Mouse (Mus musculus) cerebellum, adult 9-11 months (tissue): Measurements from ENCODE around the gene Plod1.

ENCODE experiments used
- DNase-seq: peaks from one replicate; pipeline ENCODE4 v3.0.0; 2022

Gene Plod1

DNA sequence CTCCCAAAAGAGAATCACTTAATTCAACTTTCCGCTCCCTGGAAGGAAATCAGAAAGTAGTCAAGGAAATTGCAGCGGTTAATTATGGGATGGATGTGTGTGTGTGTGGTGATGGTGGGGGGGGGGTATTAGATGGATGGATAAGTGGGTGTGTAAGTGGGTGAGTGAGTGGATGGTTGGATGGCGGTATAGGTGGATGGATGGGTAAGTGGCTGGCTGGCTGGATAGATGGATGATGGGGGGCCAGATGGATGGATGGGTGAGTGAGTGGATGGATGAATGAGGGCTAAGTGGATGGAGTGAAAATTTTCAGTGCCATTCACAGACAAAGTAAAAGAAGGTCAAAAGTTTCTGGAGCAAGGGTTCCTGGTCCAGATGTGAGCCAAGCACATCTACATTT is 454 bp upstream of the Plod1 start:
- no peak for DNase-seq

DNA sequence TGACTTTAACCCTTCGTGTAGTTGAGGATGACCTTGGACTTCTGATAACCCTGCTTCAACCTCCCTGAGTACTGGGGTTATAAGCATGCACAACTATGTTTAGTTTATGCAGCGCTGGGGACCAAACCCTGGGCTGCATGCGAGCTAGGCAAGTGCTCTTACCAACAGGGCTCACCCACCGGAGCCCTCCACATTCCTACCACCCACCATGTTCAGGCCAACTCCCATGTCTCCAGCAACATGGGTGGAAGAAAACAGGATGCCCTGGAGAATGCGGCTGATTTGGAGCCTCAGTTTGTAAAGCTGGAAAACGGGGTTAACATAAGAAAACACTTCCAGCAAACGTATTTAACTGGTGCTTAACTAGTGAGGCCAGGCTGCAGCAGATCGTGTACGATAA is 663 bp downstream of the Plod1 start:
- no peak for DNase-seq

DNA sequence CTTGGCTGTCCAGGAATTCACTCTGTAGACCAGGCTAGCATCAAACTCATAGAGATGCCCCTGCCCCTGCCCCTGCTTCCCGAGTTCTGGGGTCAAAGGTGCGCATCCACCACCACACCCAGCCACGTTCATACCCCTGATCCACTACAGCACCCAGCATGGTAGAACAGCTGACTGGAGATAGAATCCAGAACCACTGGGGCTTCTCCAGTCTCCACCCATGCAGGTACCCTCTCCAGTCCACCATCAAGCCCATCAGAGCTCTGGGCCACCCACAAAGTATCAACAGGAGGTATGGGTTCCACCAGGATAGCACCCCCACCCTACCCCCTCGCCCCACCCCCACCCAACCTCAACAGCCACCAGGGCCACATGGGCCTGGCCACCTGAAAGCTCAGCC is 2.0 kb downstream of the Plod1 start:
- DNase-seq = no peak

DNA sequence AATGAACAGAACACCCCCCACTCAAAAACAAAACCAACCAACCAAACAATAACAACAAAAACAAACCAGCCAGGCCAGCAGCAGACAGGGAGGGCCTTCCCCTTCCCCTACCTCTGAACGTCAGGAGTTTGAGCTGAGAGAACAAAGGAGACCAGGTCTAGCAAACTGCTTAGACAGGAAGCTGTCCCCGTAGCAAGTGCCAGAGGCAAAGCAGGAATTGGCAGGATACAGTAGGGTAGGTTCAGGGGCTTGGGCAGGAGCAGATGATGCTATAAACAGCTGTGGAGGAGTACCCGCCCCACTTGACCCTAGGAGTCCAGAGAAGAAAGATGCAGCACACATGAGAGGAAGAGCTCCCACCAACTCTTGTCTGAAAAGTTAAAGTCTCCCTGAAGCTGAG is 2.4 kb downstream of the Plod1 start:
- DNase-seq = no peak

DNA sequence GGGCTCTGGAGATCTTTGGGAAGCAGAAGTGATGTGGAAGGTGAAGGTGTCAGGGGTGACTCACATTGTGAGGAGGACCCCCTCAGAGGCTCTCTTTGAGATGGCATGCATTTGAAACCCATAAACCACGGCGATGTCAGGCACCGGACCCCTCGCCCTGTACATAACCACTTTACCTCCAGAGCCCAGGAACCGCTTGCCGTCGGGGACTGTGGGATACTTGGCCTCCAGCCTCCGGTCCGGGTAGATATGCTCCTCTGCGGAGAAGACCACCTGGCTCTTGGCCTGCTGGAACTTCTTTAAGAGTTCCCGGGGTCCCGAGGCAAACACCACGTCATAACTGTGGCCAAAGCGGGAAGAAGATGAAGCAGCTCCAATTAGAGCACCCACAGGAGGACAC is 5.6 kb downstream of the Plod1 start:
- no peak for DNase-seq

DNA sequence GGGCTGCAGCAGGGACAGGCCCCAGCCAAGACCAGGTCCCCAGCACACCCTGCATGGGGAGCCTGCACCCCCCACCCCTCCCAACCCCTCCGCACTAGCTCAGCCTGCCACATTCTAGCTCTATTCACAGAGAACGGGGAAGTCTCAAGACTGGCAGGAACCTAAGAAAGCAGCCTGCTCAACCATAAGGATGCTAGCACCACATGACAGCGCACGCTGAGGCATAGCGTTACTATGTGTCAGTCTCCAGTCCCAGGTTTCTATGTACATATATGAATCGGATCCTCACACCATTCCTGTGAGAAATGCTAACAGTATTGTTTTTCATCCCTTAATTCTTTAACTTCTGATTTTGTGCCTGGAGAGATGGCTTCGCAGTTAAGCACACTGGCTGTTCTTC is 8.0 kb downstream of the Plod1 start:
- no peak for DNase-seq

DNA sequence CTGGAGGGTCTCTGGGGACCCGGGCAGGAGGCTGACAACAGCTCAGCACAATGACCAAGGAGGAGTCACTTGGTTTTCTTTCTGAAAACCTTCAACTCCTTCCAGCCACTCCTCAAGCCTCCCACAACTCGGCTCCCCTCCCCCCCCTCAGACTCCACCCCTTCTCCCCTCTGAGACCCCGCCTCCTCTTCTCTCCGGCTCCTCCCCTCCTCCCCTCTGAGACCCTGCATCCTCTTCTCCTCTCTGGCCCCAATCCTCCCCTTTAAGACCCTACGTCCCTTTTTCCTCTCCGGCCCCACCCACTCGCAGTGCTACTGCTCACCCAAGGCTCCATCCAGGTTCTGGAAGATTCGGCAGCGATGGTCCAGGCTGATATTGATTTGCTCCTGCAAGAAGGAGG is 8.4 kb downstream of the Plod1 start:
- DNase-seq = no peak

DNA sequence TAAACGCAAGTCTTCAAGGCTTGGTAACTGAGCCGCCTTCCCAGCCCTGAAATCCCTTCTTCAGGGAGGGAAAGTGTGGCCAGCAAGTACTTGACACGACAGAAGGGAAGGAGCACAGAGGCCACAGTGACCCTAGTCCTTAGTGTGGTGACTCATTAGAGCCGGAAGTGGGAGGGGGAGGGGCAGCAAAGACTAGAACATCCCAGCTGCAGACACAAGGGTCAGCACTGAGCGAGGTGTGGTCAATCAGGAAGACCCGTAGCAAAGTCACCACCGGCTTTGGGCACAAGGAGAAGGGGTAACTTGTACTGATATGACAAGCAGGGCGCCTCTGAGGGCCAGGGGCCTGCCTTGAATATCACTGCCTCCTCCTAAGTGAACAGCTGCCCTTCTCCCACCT is 8.9 kb downstream of the Plod1 start:
- DNase-seq = no peak

DNA sequence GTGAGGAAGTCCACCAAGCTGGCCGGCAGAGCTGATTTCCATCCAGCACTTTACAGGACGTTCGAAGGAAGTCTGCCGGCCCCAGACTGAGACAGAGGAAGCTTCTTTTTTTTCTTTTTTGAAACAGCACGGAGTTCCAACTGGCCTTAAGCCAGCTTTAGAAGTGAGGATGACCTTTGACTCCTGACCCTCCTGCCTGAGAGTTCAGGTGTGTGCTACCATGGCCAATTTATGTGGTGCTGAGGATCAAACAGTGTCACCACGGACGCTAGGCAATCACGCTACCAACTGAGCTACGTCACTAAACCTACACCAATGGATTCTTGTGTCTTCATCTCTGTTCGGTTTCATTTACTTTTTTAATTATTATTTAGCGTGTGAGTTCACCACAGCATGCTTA is 14.2 kb downstream of the Plod1 start:
- DNase-seq = no peak

DNA sequence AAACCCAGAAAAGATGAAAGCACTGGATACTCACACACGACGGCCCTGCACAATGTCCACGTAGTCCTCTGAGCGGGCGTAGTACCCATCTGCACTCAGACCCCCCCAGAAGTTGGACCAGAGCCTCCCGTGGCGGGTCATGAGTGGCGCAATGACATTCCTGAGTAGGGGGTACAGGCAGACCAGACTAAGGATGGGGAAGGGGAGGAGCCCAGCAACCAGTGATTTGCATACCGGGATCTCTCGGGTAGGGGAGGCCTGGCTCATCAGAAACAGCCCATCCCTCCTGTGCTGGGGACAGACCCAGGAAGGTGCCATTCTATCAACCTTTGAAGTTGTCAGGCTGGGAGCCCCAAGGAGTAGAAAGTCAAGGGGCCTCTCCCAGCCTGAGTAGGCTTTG is 15.6 kb downstream of the Plod1 start:
- no peak for DNase-seq

DNA sequence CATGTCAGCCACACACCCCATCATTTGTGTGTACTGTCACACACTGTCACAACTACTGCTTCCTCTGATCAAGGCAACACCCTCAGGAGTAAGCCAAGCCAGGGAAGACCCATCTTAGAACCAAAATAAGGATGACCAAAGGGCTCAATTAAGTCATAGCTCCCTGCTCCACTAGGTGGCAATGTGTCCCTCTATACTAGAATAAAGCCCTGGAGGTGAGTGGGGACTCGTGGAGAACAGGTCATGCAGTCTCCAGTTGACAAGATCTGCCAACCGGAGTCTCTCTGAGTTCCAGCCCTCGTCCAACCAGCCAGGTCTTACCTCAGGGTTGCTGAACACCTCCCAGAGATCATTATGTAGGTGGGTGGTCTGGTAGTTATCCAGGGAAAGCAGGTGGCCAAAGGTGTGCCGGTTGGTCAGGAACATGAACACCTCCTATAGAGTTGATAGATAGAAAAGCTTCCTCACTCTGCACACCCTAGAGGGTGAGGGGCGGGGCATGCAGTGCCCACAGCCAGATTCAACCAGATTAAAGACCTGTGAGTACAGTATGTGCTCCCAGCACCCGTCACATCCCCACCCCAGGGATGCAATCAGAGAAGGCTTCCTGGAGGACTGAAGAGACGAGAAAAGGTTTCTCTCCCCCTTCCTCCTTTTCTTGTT is 18.0 kb downstream of the Plod1 start:
- DNase-seq = no peak

DNA sequence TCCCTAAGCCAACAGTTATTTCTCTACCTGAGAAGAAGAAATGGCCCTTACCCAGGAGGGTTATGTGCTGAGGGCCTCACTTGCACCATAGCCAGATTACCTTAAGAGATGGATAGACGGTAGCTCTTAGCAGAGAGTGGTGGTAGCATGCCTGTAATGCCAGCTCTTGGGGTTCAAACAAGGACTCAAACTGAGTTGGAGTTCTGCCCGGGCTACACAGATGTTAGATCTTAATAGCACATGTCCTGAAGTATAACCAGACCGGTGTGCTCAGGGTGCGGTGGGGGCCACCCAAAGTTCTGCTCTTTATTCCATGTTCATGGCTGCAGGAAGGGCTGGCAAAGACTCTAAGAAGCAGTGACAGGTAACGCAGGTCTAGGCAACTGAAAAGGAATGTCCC is 27.1 kb downstream of the Plod1 start:
- no peak for DNase-seq

DNA sequence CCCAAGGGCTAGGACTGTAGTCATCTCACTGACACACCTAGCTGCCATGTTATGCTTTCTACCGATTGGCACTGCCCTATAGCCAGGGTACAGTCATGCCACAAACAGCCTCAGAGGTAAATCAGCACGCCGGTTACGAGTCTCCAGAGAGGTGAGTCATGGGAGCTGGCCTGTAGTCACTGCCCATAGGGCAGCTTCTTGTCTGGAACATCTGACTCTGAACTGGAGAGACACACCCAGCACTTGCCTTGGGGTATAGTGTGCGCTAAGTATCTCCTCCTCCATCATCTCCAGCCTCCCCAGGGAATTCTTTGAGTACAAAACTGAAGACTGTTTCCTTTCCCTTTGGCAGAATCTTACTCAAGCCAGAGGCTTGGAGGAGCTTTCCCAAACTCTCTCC is 30.3 kb downstream of the Plod1 start:
- peak; percentile 38 for DNase-seq

DNA sequence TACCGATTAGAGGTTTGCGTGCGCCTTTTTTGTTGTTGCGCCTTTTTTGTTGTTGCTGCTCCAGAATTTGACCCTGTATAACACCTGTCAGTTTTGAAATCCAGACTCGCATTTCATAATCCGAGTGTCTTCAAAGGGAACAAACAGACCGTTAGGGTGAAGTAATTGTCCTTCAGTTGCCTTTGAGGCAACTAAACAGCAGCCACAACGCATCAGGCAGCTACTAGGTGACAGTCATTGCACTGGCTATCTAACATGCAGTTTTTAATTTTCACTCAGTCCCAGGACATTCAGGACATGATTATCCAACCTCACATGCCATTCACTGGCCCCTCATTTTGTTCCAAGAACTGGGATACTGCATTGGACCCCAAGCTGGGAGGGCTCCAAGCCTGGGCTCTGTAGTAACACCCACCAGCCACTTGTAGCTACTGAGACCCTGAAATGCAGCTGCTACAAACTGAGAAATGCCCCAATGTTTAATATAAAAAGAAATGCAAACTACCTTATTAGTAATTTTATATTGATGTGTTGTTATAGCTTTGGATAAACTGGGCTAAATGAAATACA is 31.4 kb downstream of the Plod1 start:
- DNase-seq = peak; percentile 64

DNA sequence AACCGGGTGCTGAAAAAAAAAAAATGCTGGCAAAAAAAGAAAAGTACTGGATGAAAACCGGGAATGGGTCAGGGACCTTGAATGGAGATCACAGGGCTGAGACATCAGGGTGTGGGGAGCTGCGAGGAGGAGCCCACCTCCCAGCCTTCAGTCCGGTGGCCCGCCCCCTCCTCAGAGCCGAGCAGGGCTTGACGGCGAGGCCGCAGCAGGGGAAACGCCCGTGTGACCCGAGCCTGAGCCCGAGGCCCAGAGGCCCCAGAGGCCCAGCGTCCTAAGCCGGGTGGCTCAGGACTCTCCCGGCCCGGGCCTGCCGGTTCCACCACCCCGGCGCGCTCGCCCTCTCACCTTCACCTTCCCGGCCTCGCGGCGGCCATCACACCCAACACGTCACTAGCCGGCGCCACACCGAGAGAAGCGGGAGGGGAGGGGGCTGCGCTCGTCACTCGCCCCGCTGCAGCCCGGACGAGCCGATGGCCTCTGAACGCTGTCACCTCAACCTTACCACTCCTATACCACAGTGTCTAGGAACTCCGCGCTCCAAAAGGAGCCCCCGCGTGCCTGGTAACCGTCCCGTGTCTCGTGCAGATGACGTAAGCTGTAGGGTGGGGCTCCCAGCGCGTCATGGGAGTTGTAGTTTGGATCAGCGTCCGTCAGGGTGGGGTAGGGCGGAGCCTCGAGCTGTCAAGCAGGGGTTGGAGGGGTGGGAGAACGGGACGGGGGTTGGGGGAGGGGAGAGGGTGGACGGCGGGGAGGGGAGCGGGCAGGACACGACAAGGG is 32.1 kb downstream of the Plod1 start, which contains the start of gene Mfn2:
Mfn2 (minus strand) TSS at position 392 of the 777 bp plus-strand sequence.
- DNase-seq = peak; percentile 94

DNA sequence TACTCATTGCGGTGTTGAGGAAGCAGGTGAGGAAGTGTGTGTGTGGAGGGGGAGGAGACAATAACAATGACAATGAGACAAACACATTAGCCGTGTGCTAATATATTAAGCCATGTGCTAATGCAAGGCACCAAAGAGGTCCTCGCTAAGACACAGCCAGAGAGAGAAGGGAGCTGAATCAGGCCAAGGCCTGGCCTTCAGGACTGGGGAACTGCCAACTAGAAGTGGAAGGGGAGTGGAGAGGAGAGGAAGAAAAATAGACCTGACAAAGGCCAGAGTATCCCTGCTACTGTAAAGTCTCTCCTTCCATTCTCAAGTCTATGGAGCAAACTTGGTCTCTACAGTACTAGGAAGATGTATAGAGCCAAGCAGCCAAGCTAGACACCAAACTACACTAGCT is 33.0 kb downstream of the Plod1 start:
- DNase-seq = peak; percentile 47

DNA sequence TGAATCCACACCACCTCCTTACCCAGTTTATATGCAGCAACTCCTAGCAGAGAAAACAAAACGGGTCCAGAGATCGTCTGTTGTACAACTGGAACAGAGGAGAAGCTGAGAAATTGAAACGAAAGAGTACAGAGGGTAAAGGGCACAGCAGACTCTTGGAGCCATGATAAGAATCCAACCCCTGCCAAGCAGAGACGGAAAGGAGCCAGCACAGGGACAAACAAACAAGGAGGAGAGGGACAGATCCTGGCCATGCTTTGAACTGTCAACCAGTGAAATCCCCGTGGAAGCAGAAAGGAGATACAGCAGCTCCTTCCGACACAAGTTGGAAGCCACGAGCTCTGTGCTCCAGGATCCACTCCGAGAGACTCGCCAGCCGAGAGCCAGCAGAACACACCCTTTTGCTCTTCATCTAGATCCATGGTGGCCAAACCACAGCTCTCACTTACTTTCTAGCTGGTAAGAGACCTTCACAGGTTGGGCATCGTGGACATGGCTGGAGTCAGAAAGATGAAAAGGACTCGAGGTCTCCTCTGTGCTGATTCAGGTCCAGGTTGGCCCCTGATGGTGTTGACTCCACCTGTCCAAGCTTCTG is 33.6 kb downstream of the Plod1 start:
- DNase-seq = peak; percentile 36

DNA sequence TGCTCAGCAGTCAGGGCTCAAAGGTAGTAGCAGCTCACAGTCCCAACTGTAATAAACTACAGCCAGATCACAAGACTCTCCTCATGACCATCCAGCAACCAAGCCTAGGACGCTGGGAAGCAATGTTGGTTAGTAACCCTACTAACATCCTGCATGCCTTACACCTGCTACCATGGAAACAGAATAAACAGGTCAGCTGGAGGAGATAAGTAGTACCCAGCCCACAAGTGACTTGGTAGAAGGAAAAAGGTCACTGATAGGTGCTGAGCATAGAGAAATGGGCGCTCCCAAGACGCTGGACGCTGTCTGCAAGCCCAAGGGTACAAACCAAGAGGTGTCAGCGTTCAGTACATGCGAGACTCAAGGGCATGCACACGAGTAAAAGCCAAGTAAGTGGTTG is 36.1 kb downstream of the Plod1 start:
- no peak for DNase-seq

DNA sequence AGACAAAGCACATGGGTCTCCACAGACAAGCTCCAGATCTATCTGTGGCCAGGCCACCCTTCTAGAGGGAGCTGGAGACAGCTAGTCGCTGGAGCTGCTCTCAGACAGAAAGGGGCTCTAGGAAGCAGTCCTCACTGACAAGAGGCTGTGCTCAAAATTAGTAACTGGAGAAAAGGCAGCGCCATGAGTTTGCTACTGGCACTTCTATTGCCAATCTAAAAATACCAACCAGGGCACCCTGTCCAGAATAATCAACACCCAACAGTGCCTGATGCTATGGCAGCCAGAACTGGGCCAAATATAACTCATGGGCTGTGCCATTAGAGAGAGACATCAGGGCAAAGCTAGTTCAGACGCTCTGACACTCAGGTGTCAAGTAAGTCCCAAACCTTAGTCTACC is 39.2 kb downstream of the Plod1 start:
- peak; percentile 50 for DNase-seq

DNA sequence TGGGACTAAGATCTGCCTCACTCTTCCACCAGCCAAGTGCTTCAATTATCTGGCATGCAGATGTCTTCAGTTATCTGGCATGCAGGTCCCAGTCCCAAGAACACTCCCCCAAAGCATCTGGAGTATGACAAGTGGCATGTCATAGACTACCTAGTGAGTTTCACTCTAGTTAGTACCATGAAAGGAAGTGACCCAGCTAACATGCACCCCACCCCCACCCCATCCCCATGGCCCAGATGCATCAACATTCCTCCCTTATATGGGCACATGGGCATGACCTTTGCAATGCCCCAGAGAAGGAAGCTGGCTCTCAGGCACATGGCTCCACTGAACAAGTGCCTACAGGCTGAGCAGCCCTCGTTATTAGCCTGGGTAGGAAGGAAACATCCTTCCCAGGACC is 40.2 kb downstream of the Plod1 start:
- no peak for DNase-seq

DNA sequence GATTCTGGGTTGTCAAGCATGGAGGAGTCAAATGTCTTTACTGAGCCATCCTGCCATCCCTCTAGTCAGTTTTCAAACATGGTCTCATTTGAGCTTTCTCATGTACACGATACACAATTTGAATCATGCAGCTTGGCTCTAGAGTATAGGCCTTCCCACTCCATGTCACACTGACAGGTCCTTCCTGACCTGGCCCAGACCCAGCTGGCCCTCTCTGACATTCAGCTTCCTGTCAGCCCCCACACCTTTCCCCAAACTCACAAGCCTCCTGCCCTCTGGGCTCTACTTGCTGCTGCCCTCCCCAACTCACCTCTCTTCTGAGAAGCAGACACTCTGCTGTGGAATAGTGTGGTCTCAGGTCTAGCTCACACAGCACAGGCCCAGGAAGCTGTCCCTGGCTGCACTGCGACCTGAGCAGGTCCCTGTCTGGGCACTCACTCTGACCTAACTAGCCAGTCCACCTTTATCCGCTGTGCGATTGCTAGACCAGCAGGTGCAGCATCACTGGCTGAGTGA is 40.7 kb downstream of the Plod1 start:
- DNase-seq = no peak

DNA sequence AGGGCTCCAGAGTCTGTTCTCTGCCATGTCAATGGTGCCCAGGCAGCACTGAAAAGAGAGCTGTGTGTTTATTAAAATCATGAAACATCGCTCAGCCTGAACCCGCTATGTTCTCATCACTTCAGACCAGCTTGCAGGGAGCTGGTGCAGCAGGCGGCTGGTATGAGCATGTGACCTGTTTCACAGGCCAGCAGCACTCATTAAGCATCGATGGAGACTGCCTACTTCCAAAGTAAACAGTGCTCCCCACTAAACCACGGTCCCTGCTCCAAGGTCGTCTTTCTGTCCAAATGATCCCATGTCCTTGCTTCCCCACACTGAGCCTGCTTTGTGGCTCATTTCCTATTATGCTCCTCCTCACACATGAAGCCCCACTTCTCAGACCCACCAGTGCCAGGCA is 46.2 kb downstream of the Plod1 start:
- no peak for DNase-seq

DNA sequence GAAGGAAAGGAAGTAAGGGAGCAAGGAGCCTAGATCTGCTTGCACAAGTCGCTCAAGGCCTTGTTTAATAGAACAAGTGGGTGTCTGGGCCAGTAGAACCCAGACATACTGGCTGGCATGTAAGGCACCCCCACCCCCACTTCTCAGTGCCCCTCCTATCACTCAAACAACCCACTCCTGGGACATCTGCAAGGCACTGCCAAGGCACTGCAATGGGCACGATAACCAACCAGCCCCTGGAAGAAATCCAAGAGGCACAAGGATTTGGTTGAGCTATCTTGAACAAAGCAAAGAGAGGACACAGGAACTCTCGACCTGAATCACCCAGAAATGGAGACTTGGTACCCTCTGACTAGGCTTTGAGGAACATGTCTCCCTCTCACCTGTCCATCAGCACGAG is 48.3 kb downstream of the Plod1 start:
- DNase-seq = no peak

DNA sequence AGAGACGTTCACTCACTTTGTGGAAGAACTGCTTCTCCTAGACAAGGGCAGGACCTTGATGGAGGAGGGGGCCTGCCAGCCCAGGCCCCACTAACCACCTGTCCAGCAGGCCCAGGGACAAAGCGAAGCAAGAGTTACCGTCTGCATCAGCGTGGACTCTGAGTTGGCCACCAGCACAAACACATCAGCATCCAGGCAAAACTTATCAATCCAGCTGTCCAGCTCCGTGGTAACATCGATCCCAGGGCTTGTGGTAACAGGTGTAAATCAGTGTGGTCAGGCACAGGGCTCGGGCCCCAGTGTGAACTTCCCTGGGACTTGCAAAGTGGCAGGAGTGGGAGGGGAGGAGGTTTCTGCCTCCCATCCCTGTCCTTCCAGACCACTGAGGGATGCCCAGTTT is 49.3 kb downstream of the Plod1 start:
- no peak for DNase-seq
